Mouse (Mus musculus): ENCODE measurements around the gene Gucy2g.

- TF ChIP-seq GATA1 (IDR thresholded peaks at IDR 0.05; ENCODE audit: low read length): no peak
- no peak for TF ChIP-seq TAL1 (IDR thresholded peaks at IDR 0.05; ENCODE audit: low read length)
Measured at GRCm38 (mm10) chr19:55218192-55218739, 22.8 kb downstream of the Gucy2g start.

All from erythroblast, embryonic 14.5 days (primary cell).